9 mouse cellular contexts compared by ENCODE assay signal in genomic region chr4:134292067-134292466, GRCm38 (mm10). TPM values are rescaled to one million over a fixed set of nuclear protein-coding genes. Genes with fewer than 3 reads are reported as not detected.
A peak's percentile ranks its signal among the peaks of the same experiment; 100 is the strongest.
DNase-seq lines count a peak whose midpoint lies in the region; ATAC-seq and TF ChIP-seq lines count a peak whose summit lies in the region.
"Had no signal": no experiment of that assay in that cellular context is flagged by ENCODE, and none has a peak within 500 bp of the region (broad histone marks: within the 10 kb centered on the region; RNA-seq: fewer than 3 reads in every experiment).

No protein-coding gene starts in this region.

- no peak overlapping the region for H3K4me3 ChIP-seq in layer of hippocampus, adult 2 months

- peak; percentile 89 for DNase-seq in heart, adult 11 months
- no peak for DNase-seq in heart, postnatal 25 days (ENCODE audit: low spot score)
- peak; percentile 83 for DNase-seq in MN1 (ENCODE audit: low spot score)
- DNase-seq in cerebellum, adult 9-11 months: peak; percentile 58
- DNase-seq in layer of hippocampus, adult 2 months (ENCODE audit: low spot score in 2 of 2): peak; percentile 38 to 79
- peak; percentile 57 to 74 for DNase-seq in spleen, postnatal 14 days (ENCODE audit: low spot score in 2 of 2)

- intact Hi-C loops in heart, postnatal 25 days (cut with DNase I): loop anchor here (2.0 to 5.0 kb wide), 3 partner anchors 25 to 255 kb away; no protein-coding TSS in a partner anchor

- no peak overlapping the region for H3K27ac ChIP-seq in layer of hippocampus, adult 2 months
- H3K27ac ChIP-seq: macrophage had no signal

- peak; percentile 31; the same call in 1 of the 2 replicates for ATAC-seq in granulocyte monocyte progenitor cell, adult 5-6 weeks (replicated peaks; ENCODE audit: poor library complexity, severe bottlenecking)
- peak; percentile 55; the same call in 1 of the 2 replicates for ATAC-seq in megakaryocyte, adult 5-6 weeks (ENCODE audit: poor library complexity, severe bottlenecking)

- peak; percentile 93 for TF ChIP-seq CTCF in layer of hippocampus, adult 2 months (conservative IDR thresholded peaks at IDR 0.05)

RNA-seq across cellular contexts. Expression of gene Pdik1l, which starts 4.4 kb away (rescaled TPM):
- total RNA-seq in heart, postnatal 25 days (2021): 1 to 10 TPM; 5.8 to 8.4 TPM
- 17.6 and 18.5 TPM in 2 replicates for total RNA-seq in granulocyte monocyte progenitor cell, adult 5-6 weeks (2014; fragmentation: Nextera tagmentation)
- total RNA-seq in granulocyte monocyte progenitor cell, adult 5-6 weeks (2017): 35.4 and 41.7 TPM in 2 replicates
- 10 to 100 TPM; 16.9 to 18.6 TPM for total RNA-seq in layer of hippocampus, adult 2 months (2021)
- total RNA-seq in megakaryocyte, adult 5-6 weeks (2015): 21.2 and 21.5 TPM in 2 replicates
- 39.0 and 40.7 TPM in 2 replicates for total RNA-seq in megakaryocyte, adult 5-6 weeks (2017)

RNA-seq across cellular contexts. Expression of gene Trim63, which starts 22.9 kb away (rescaled TPM):
- total RNA-seq in heart, postnatal 25 days (2021): 100 to 1,000 TPM; 215 to 229 TPM
- total RNA-seq in granulocyte monocyte progenitor cell, adult 5-6 weeks (2014; fragmentation: Nextera tagmentation): not detected in 2 replicates
- not detected in 2 replicates for total RNA-seq in granulocyte monocyte progenitor cell, adult 5-6 weeks (2017)
- total RNA-seq in layer of hippocampus, adult 2 months (2021): not detected
- total RNA-seq in megakaryocyte, adult 5-6 weeks (2015): not detected in 2 replicates
- total RNA-seq in megakaryocyte, adult 5-6 weeks (2017): not detected in 2 replicates

RNA-seq across cellular contexts. Expression of gene Grrp1, which starts 38.2 kb away (rescaled TPM):
- 1 to 10 TPM; 6.0 to 7.6 TPM for total RNA-seq in heart, postnatal 25 days (2021)
- total RNA-seq in granulocyte monocyte progenitor cell, adult 5-6 weeks (2014; fragmentation: Nextera tagmentation): not detected in 2 replicates
- not detected in 2 replicates for total RNA-seq in granulocyte monocyte progenitor cell, adult 5-6 weeks (2017)
- 1 to 10 TPM; 2.7 to 4.0 TPM for total RNA-seq in layer of hippocampus, adult 2 months (2021)
- total RNA-seq in megakaryocyte, adult 5-6 weeks (2015): not detected in 2 replicates
- total RNA-seq in megakaryocyte, adult 5-6 weeks (2017): not detected in 2 replicates

RNA-seq across cellular contexts. Expression of gene Gm30191, which starts 45.3 kb away (rescaled TPM):
- not detected for total RNA-seq in heart, postnatal 25 days (2021)
- total RNA-seq in granulocyte monocyte progenitor cell, adult 5-6 weeks (2014; fragmentation: Nextera tagmentation): not detected in 2 replicates
- not detected in 2 replicates for total RNA-seq in granulocyte monocyte progenitor cell, adult 5-6 weeks (2017)
- not detected for total RNA-seq in layer of hippocampus, adult 2 months (2021)
- total RNA-seq in megakaryocyte, adult 5-6 weeks (2015): not detected in 2 replicates
- not detected in 2 replicates for total RNA-seq in megakaryocyte, adult 5-6 weeks (2017)

RNA-seq across cellular contexts. Expression of gene Zfp593, which starts 46.7 kb away (rescaled TPM):
- total RNA-seq in heart, postnatal 25 days (2021): 1 to 10 TPM; 3.1 to 3.2 TPM
- 13.4 and 16.2 TPM in 2 replicates for total RNA-seq in granulocyte monocyte progenitor cell, adult 5-6 weeks (2014; fragmentation: Nextera tagmentation)
- 9.4 and 18.7 TPM in 2 replicates for total RNA-seq in granulocyte monocyte progenitor cell, adult 5-6 weeks (2017)
- total RNA-seq in layer of hippocampus, adult 2 months (2021): 10 to 100 TPM in 1 of 2 experiments, 1 to 10 TPM in 1; 9.0 to 10.0 TPM
- total RNA-seq in megakaryocyte, adult 5-6 weeks (2015): 3.5 and 4.6 TPM in 2 replicates
- 3.8 and 5.9 TPM in 2 replicates for total RNA-seq in megakaryocyte, adult 5-6 weeks (2017)

Comparison
In these comparisons a context has a peak if more than half of its experiments do, and no peak if none do; other contexts are left out.
1. RNA of gene Trim63, which starts 22.9 kb away (total RNA-seq): 215 to 229 TPM in heart, postnatal 25 days; not detected in layer of hippocampus, adult 2 months, not detected in granulocyte monocyte progenitor cell, adult 5-6 weeks and not detected in megakaryocyte, adult 5-6 weeks; every median in the first group is over 100 times any median in the second.